Mouse (Mus musculus): ENCODE measurements around the gene Syk. TPM values are rescaled to one million over a fixed set of nuclear protein-coding genes. Genes with fewer than 3 reads are reported as not detected.

Gene Syk
- polyA plus RNA-seq, 1 experiment from 2014 or later = 2.6 TPM

- no peak overlapping the region for H3K27ac ChIP-seq (replicated peaks; ENCODE audit: low read depth, low read length)
- ATAC-seq (replicated peaks; ENCODE audit: insufficient number of reproducible peaks, low FRiP score, low TSS enrichment, low read depth) (no peak), DNase-seq (ENCODE audit: low spot score) (no peak)
- WGBS = 79% methylated on average over 3 of the region's 3 CpGs
- H3K9ac ChIP-seq (replicated peaks; ENCODE audit: low read length) = no peak overlapping the region
- H3K27me3 ChIP-seq (ENCODE audit: control insufficient read depth, insufficient read depth, low read length) = no peaks in the 10 kb centered on the region
- no peak overlapping the region for H3K4me3 ChIP-seq (ENCODE audit: low read depth, low read length)
- H3K4me1 ChIP-seq (ENCODE audit: control insufficient read depth, insufficient read depth, low read length) = no peaks in the 10 kb centered on the region
- no peaks in the 10 kb centered on the region for H3K9me3 ChIP-seq (replicated peaks; ENCODE audit: control insufficient read depth, low read length)
- no peaks in the 10 kb centered on the region for H3K36me3 ChIP-seq (replicated peaks; ENCODE audit: control insufficient read depth, insufficient read depth, low read depth, low read length)
- H3K4me2 ChIP-seq (ENCODE audit: low read depth, low read length) = no peak overlapping the region
These were observed 23.8 kb downstream of the Syk start for GRCm38 (mm10) chr13:52606656-52607275.

- Histone ChIP-seq H3K36me3 (replicated peaks; ENCODE audit: control insufficient read depth, insufficient read depth, low read depth, low read length) (no peaks in the 10 kb centered on the region), H3K4me2 (ENCODE audit: low read depth, low read length) (no peak overlapping the region), H3K4me1 (ENCODE audit: control insufficient read depth, insufficient read depth, low read length) (no peaks in the 10 kb centered on the region), H3K9ac (replicated peaks; ENCODE audit: low read length) (no peak overlapping the region), H3K27me3 (ENCODE audit: control insufficient read depth, insufficient read depth, low read length) (no peaks in the 10 kb centered on the region), H3K27ac (replicated peaks; ENCODE audit: low read depth, low read length) (no peak overlapping the region), H3K9me3 (replicated peaks; ENCODE audit: control insufficient read depth, low read length) (no peaks in the 10 kb centered on the region), H3K4me3 (ENCODE audit: low read depth, low read length) (no peak overlapping the region)
- ATAC-seq (replicated peaks; ENCODE audit: insufficient number of reproducible peaks, low FRiP score, low TSS enrichment, low read depth) = no peak
- 86% methylated on average over 1 of the region's 1 CpGs for WGBS
- no peak for DNase-seq (ENCODE audit: low spot score)
These were observed 25.0 kb downstream of the Syk start for GRCm38 (mm10) chr13:52607964-52608363.

- Histone ChIP-seq H3K4me1 (ENCODE audit: control insufficient read depth, insufficient read depth, low read length) (no peaks in the 10 kb centered on the region), H3K9me3 (replicated peaks; ENCODE audit: control insufficient read depth, low read length) (no peaks in the 10 kb centered on the region), H3K27me3 (ENCODE audit: control insufficient read depth, insufficient read depth, low read length) (no peaks in the 10 kb centered on the region), H3K4me3 (ENCODE audit: low read depth, low read length) (no peak overlapping the region), H3K4me2 (ENCODE audit: low read depth, low read length) (no peak overlapping the region), H3K27ac (replicated peaks; ENCODE audit: low read depth, low read length) (no peak overlapping the region), H3K9ac (replicated peaks; ENCODE audit: low read length) (no peak overlapping the region), H3K36me3 (replicated peaks; ENCODE audit: control insufficient read depth, insufficient read depth, low read depth, low read length) (no peaks in the 10 kb centered on the region)
- ATAC-seq (replicated peaks; ENCODE audit: insufficient number of reproducible peaks, low FRiP score, low TSS enrichment, low read depth) = no peak
- DNase-seq (ENCODE audit: low spot score) = no peak
- 88% methylated on average over 7 of the region's 7 CpGs for WGBS
These were observed 27.5 kb downstream of the Syk start for GRCm38 (mm10) chr13:52610463-52610862.

GRCm38 (mm10) chr13:52613266-52613665 is 30.3 kb downstream of the Syk start:
- no peaks in the 10 kb centered on the region for H3K36me3 ChIP-seq (replicated peaks; ENCODE audit: control insufficient read depth, insufficient read depth, low read depth, low read length)
- ATAC-seq (replicated peaks; ENCODE audit: insufficient number of reproducible peaks, low FRiP score, low TSS enrichment, low read depth) = no peak
- 75% methylated on average over 3 of the region's 3 CpGs for WGBS
- no peaks in the 10 kb centered on the region for H3K4me1 ChIP-seq (ENCODE audit: control insufficient read depth, insufficient read depth, low read length)
- DNase-seq (ENCODE audit: low spot score) = no peak
- H3K4me3 ChIP-seq (ENCODE audit: low read depth, low read length) = no peak overlapping the region
- no peaks in the 10 kb centered on the region for H3K27me3 ChIP-seq (ENCODE audit: control insufficient read depth, insufficient read depth, low read length)
- H3K9ac ChIP-seq (replicated peaks; ENCODE audit: low read length) = no peak overlapping the region
- no peak overlapping the region for H3K27ac ChIP-seq (replicated peaks; ENCODE audit: low read depth, low read length)
- H3K9me3 ChIP-seq (replicated peaks; ENCODE audit: control insufficient read depth, low read length) = no peaks in the 10 kb centered on the region
- no peak overlapping the region for H3K4me2 ChIP-seq (ENCODE audit: low read depth, low read length)

GRCm38 (mm10) chr13:52615085-52615484 is 32.1 kb downstream of the Syk start:
- H3K4me3 ChIP-seq (ENCODE audit: low read depth, low read length) = no peak overlapping the region
- WGBS = 94% methylated on average over 4 of the region's 4 CpGs

GRCm38 (mm10) chr13:52617096-52617714 is 34.2 kb downstream of the Syk start:
- no peaks in the 10 kb centered on the region for H3K36me3 ChIP-seq (replicated peaks; ENCODE audit: control insufficient read depth, insufficient read depth, low read depth, low read length)
- H3K4me1 ChIP-seq (ENCODE audit: control insufficient read depth, insufficient read depth, low read length) = no peaks in the 10 kb centered on the region
- H3K27ac ChIP-seq (replicated peaks; ENCODE audit: low read depth, low read length) = no peak overlapping the region
- no peak overlapping the region for H3K4me3 ChIP-seq (ENCODE audit: low read depth, low read length)
- no peak overlapping the region for H3K9ac ChIP-seq (replicated peaks; ENCODE audit: low read length)
- H3K4me2 ChIP-seq (ENCODE audit: low read depth, low read length) = no peak overlapping the region; the same call in 1 of the 2 replicates
- ATAC-seq (replicated peaks; ENCODE audit: insufficient number of reproducible peaks, low FRiP score, low TSS enrichment, low read depth) (no peak), DNase-seq (ENCODE audit: low spot score) (no peak)
- H3K27me3 ChIP-seq (ENCODE audit: control insufficient read depth, insufficient read depth, low read length) = no peaks in the 10 kb centered on the region
- H3K9me3 ChIP-seq (replicated peaks; ENCODE audit: control insufficient read depth, low read length) = no peaks in the 10 kb centered on the region
- 70% methylated on average over 11 of the region's 11 CpGs for WGBS

More at GRCm38 (mm10) chr13:52615085-52615484, 32.1 kb downstream of the Syk start:
- Histone ChIP-seq H3K4me1 (ENCODE audit: control insufficient read depth, insufficient read depth, low read length) (no peaks in the 10 kb centered on the region), H3K27ac (replicated peaks; ENCODE audit: low read depth, low read length) (no peak overlapping the region), H3K4me2 (ENCODE audit: low read depth, low read length) (no peak overlapping the region), H3K36me3 (replicated peaks; ENCODE audit: control insufficient read depth, insufficient read depth, low read depth, low read length) (no peaks in the 10 kb centered on the region), H3K27me3 (ENCODE audit: control insufficient read depth, insufficient read depth, low read length) (no peaks in the 10 kb centered on the region), H3K9me3 (replicated peaks; ENCODE audit: control insufficient read depth, low read length) (no peaks in the 10 kb centered on the region), H3K9ac (replicated peaks; ENCODE audit: low read length) (no peak overlapping the region)
- ATAC-seq (replicated peaks; ENCODE audit: insufficient number of reproducible peaks, low FRiP score, low TSS enrichment, low read depth) = no peak
- no peak for DNase-seq (ENCODE audit: low spot score)

- DNase-seq (ENCODE audit: low spot score) = no peak
- no peak overlapping the region for H3K9ac ChIP-seq (replicated peaks; ENCODE audit: low read length)
- H3K27ac ChIP-seq (replicated peaks; ENCODE audit: low read depth, low read length) = no peak overlapping the region
- H3K4me1 ChIP-seq (ENCODE audit: control insufficient read depth, insufficient read depth, low read length) = no peaks in the 10 kb centered on the region
- no peaks in the 10 kb centered on the region for H3K27me3 ChIP-seq (ENCODE audit: control insufficient read depth, insufficient read depth, low read length)
- H3K4me2 ChIP-seq (ENCODE audit: low read depth, low read length) = no peak overlapping the region
- H3K36me3 ChIP-seq (replicated peaks; ENCODE audit: control insufficient read depth, insufficient read depth, low read depth, low read length) = no peaks in the 10 kb centered on the region
- WGBS = 66% methylated on average over 4 of the region's 4 CpGs
- no peak for ATAC-seq (replicated peaks; ENCODE audit: insufficient number of reproducible peaks, low FRiP score, low TSS enrichment, low read depth)
- H3K4me3 ChIP-seq (ENCODE audit: low read depth, low read length) = no peak overlapping the region
- no peaks in the 10 kb centered on the region for H3K9me3 ChIP-seq (replicated peaks; ENCODE audit: control insufficient read depth, low read length)
These were observed 35.6 kb downstream of the Syk start for GRCm38 (mm10) chr13:52618592-52618991.

GRCm38 (mm10) chr13:52619482-52619881 is 36.5 kb downstream of the Syk start:
- H3K4me2 ChIP-seq (ENCODE audit: low read depth, low read length) = no peak overlapping the region
- H3K36me3 ChIP-seq (replicated peaks; ENCODE audit: control insufficient read depth, insufficient read depth, low read depth, low read length) = no peaks in the 10 kb centered on the region
- DNase-seq (ENCODE audit: low spot score) = no peak
- H3K4me1 ChIP-seq (ENCODE audit: control insufficient read depth, insufficient read depth, low read length) = no peaks in the 10 kb centered on the region
- H3K27ac ChIP-seq (replicated peaks; ENCODE audit: low read depth, low read length) = no peak overlapping the region
- WGBS = 89% methylated on average over 5 of the region's 5 CpGs
- no peak overlapping the region for H3K9ac ChIP-seq (replicated peaks; ENCODE audit: low read length)
- H3K9me3 ChIP-seq (replicated peaks; ENCODE audit: control insufficient read depth, low read length) = no peaks in the 10 kb centered on the region
- ATAC-seq (replicated peaks; ENCODE audit: insufficient number of reproducible peaks, low FRiP score, low TSS enrichment, low read depth) = no peak
- H3K27me3 ChIP-seq (ENCODE audit: control insufficient read depth, insufficient read depth, low read length) = no peaks in the 10 kb centered on the region
- no peak overlapping the region for H3K4me3 ChIP-seq (ENCODE audit: low read depth, low read length)

Data from embryonic facial prominence, embryonic 11.5 days (tissue).